20 mouse cellular contexts compared by ENCODE assay signal in the genomic region with DNA sequence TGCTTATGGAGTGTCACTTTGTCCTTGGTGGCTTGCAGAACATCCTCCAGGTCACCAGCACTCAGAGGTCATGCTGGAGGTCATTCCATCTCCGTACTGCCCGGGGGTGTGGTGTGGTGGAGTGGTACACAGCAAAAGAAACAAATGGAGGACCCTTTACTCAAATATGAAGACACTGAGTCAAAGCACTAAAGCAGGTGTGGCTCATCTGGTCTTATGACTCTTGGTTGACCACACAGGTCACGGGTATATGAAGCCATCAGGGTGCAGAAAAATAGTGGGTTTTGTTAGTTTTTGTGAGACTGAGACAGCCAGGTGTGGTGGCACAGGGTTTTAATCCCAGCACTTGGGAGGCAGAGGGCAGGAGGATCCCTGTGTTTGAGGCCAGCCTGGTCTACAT. TPM values are rescaled to one million over a fixed set of nuclear protein-coding genes. Genes with fewer than 3 reads are reported as not detected.
DNase-seq lines count a peak whose midpoint lies in the region; ATAC-seq and TF ChIP-seq lines count a peak whose summit lies in the region.
"Had no signal": no experiment of that assay in that cellular context is flagged by ENCODE, and none has a peak within 500 bp of the region (broad histone marks: within the 10 kb centered on the region; RNA-seq: fewer than 3 reads in every experiment).

No protein-coding gene starts in this region.

- H3K27me3 ChIP-seq in CH12.LX (replicated peaks): no peaks in the 10 kb centered on the region
- no peaks in the 10 kb centered on the region for H3K27me3 ChIP-seq in forebrain, embryonic 11.5 days (ENCODE audit: control insufficient read depth, insufficient read depth, low read length)
- H3K27me3 ChIP-seq: Patski had no signal

- ATAC-seq in forebrain, embryonic 11.5 days (replicated peaks; ENCODE audit: low FRiP score): no peak
- ATAC-seq: activated CD4-positive, CD25-positive, alpha-beta regulatory T cell, adult 4 months; CD4-positive, CD25-positive, alpha-beta regulatory T cell, adult 4 months; Patski had no signal

- no peaks in the 10 kb centered on the region for H3K79me2 ChIP-seq in CH12.LX (replicated peaks; ENCODE audit: control insufficient read depth, extremely low read depth, insufficient read depth, poor library complexity, severe bottlenecking)

- TF ChIP-seq CTCF in CH12.LX (conservative IDR thresholded peaks at IDR 0.05 in 1 of 2, IDR thresholded peaks at IDR 0.05 in 1 of 2; ENCODE audit: low read depth in 2 of 2, low read length in 2 of 2): no peak

- H3K27ac ChIP-seq in CH12.LX (ENCODE audit: insufficient read depth, low read depth): no peak overlapping the region
- H3K27ac ChIP-seq in forebrain, embryonic 11.5 days (ENCODE audit: low read depth, low read length): no peak overlapping the region

- H3K9me3 ChIP-seq in CH12.LX (replicated peaks; ENCODE audit: low read length): no peaks in the 10 kb centered on the region
- no peaks in the 10 kb centered on the region for H3K9me3 ChIP-seq in forebrain, embryonic 11.5 days (ENCODE audit: control insufficient read depth, low read length)
- H3K9me3 ChIP-seq: G1E had no signal

- 77% methylated on average over 3 of the region's 3 CpGs for WGBS in forebrain, embryonic 11.5 days

- no peak for TF ChIP-seq POLR2A in CH12.LX (IDR thresholded peaks at IDR 0.05; ENCODE audit: low read depth, low read length)

- dilution Hi-C loops in CH12.LX (cut with MboI; ENCODE audit: extremely low pct_ligation_motif_present, extremely low pct_unique_long_range_greater_than_20kb, low sequenced_read_pairs): no loop called here

- in situ Hi-C loops in CH12.LX (cut with MboI; ENCODE audit: low pct_ligation_motif_present, low pct_unique_long_range_greater_than_20kb, low sequenced_read_pairs): no loop called here

- H3K4me2 ChIP-seq in CH12.LX (ENCODE audit: insufficient read depth, low read depth, poor library complexity, severe bottlenecking): no peak overlapping the region
- no peak overlapping the region for H3K4me2 ChIP-seq in forebrain, embryonic 11.5 days (ENCODE audit: low read depth, low read length, severe bottlenecking)

- H3K4me3 ChIP-seq in CH12.LX (replicated peaks in 1 of 3; ENCODE audit: low read depth in 2 of 3, low read length in 2 of 3, poor library complexity in 1 of 3): no peak overlapping the region
- no peak overlapping the region for H3K4me3 ChIP-seq in forebrain, embryonic 11.5 days (ENCODE audit: low read depth, low read length)

- peak; percentile 63 for TF ChIP-seq EP300 in CH12.LX (IDR thresholded peaks at IDR 0.05; ENCODE audit: low read length)

- no peak overlapping the region for H3K9ac ChIP-seq in CH12.LX (ENCODE audit: insufficient read depth, low read depth)
- no peak overlapping the region for H3K9ac ChIP-seq in forebrain, embryonic 11.5 days (ENCODE audit: low read length)

- peaks cover 5% of the 10 kb centered on the region in 2 experiments; a peak in 3 of 4 replicates for H3K4me1 ChIP-seq in CH12.LX (ENCODE audit: control insufficient read depth in 1 of 2, insufficient read depth in 2 of 2)
- H3K4me1 ChIP-seq in forebrain, embryonic 11.5 days (replicated peaks; ENCODE audit: control insufficient read depth, insufficient read depth, low read length): no peaks in the 10 kb centered on the region

- TF ChIP-seq RAD21 in CH12.LX (IDR thresholded peaks at IDR 0.05; ENCODE audit: low read depth, low read length): no peak

- no peaks in the 10 kb centered on the region for H3K36me3 ChIP-seq in CH12.LX (replicated peaks in 1 of 2; ENCODE audit: control insufficient read depth in 1 of 2, insufficient read depth in 1 of 2, low read length in 1 of 2)
- H3K36me3 ChIP-seq in forebrain, embryonic 11.5 days (ENCODE audit: control insufficient read depth, insufficient read depth, low read length): no peaks in the 10 kb centered on the region
- H3K36me3 ChIP-seq: G1E had no signal

- DNase-seq in CH12.LX (ENCODE audit: extremely low read depth): no peak
- DNase-seq in forebrain, embryonic 11.5 days (ENCODE audit: low spot score): no peak
- DNase-seq: adrenal gland, adult 2 months; adrenal gland, adult 8-10 months; adrenal gland, postnatal 10 days; adrenal gland, postnatal 14 days; adrenal gland, postnatal 25 days; adrenal gland, postnatal 36 days; B cell, adult 2 months; cerebellum, adult 11 months; cerebellum, adult 11-12 months; cerebellum, adult 18-20 months; cerebellum, adult 2 months; cerebellum, adult 8-10 months had no signal

TF ChIP-seq in CH12.LX, 34 proteins besides CTCF, POLR2A, EP300 and RAD21:
- TF ChIP-seq TCF12 (IDR thresholded peaks at IDR 0.05; ENCODE audit: low read depth, low read length) (no peak), BHLHE40 (IDR thresholded peaks at IDR 0.05; ENCODE audit: low read depth, low read length) (peak; percentile 77), MXI1 (IDR thresholded peaks at IDR 0.05; ENCODE audit: low read depth, low read length) (0 out of 2 replicates have a peak, but pooled peaks have one; percentile 24), KAT2A (IDR thresholded peaks at IDR 0.05; ENCODE audit: insufficient replicate concordance, low read length) (no peak), PAX5 (IDR thresholded peaks at IDR 0.05; ENCODE audit: low read length) (no peak), JUN (IDR thresholded peaks at IDR 0.05; ENCODE audit: insufficient read depth, low read depth, low read length) (no peak), ZC3H11A (IDR thresholded peaks at IDR 0.05; ENCODE audit: low read depth, low read length) (no peak), USF1 (IDR thresholded peaks at IDR 0.05; ENCODE audit: low read depth, low read length) (no peak), ETS1 (conservative IDR thresholded peaks at IDR 0.05; ENCODE audit: low read depth, low read length) (peak; percentile 48; the same call in 1 of the 2 replicates), IRF4 (IDR thresholded peaks at IDR 0.05; ENCODE audit: low read depth, low read length) (peak; percentile 73)

RNA-seq across cellular contexts. Expression of a gene that starts 11.4 kb away (rescaled TPM):
- 0.08 TPM in 2 replicates for total RNA-seq in CH12.LX (2012; rRNA removed)
- total RNA-seq in CH12.LX (2014; rRNA removed): not detected in 2 replicates
- not detected in 2 replicates for polyA plus RNA-seq in CH12.LX (2012; ENCODE audit: insufficient read length, low read depth)
- polyA plus RNA-seq in forebrain, embryonic 11.5 days (2014; fragmentation: Nextera tagmentation; extraction: Ambion mirVana): 0.15 TPM in 1 of 2 replicates, not detected in the other
- total RNA-seq: ES-E14, MEL had no signal
- polyA plus RNA-seq: activated CD4-positive, CD25-positive, alpha-beta regulatory T cell, adult 4 months; CD4-positive, CD25-positive, alpha-beta regulatory T cell, adult 4 months; G1E had no signal
